In the genomic region with DNA sequence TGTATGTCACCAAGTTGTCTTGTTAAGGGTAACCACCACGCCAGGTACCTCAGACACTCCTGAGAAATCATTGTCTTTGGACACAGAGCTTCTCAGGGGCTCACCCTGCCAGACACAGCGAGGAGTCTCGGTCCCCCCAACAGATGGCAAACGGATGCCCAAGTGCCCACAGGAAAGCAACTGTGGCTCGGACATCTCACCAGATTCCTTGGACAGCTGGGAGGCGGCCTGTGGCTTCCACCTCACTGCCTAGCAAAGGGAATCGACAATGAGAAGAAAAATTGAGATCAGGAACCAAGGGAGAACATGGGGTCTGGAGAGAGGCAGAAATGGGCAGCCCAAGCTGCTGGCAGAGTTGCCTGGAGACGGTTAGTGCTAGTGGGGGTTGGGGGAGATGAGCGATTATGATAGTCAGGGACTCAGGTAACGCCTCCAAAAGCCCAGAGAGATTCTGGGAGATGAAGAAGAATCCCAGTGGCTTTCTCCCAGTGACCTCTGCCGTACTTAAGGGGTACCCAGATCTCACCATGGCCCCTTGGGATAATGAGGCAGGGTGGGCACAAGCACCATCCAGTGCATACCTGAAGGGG, we compare ENCODE assay signal across 33 mouse cellular contexts. TPM values are rescaled to one million over a fixed set of nuclear protein-coding genes. Genes with fewer than 3 reads are reported as not detected.
DNase-seq lines count a peak whose midpoint lies in the region; ATAC-seq lines count a peak whose summit lies in the region.
"Had no signal": no experiment of that assay in that cellular context is flagged by ENCODE, and none has a peak within 500 bp of the region (broad histone marks: within the 10 kb centered on the region; RNA-seq: fewer than 3 reads in every experiment).

No protein-coding gene starts in this region.

- peak overlapping the region; percentile 81 for H3K27ac ChIP-seq in liver, embryonic 16.5 days (ENCODE audit: low read length)
- H3K27ac ChIP-seq: embryonic facial prominence, embryonic 13.5 days; forebrain, embryonic 10.5 days; forebrain, embryonic 15.5 days; hindbrain, embryonic 14.5 days; kidney, embryonic 15.5 days; midbrain, embryonic 13.5 days; neural tube, embryonic 15.5 days had no signal

- ATAC-seq in liver, embryonic 16.5 days (ENCODE audit: low read depth) = no peak
- no peak for ATAC-seq in cerebellum, adult (ENCODE audit: insufficient number of reproducible peaks, low FRiP score, low TSS enrichment)
- ATAC-seq: activated CD4-positive, CD25-positive, alpha-beta regulatory T cell, adult 4 months; CD4-positive, CD25-positive, alpha-beta regulatory T cell, adult 4 months; forebrain, embryonic 15.5 days; inflammation-experienced regulatory T-cells, adult 6 months; midbrain, embryonic 13.5 days had no signal

- intact Hi-C loops in left cerebral cortex, postnatal 4 days (cut with DNase I) = no loop called here

- no peak overlapping the region for H3K4me3 ChIP-seq in liver, embryonic 16.5 days (ENCODE audit: low read depth, low read length)
- H3K4me3 ChIP-seq: embryonic facial prominence, embryonic 13.5 days; forebrain, embryonic 10.5 days; forebrain, embryonic 15.5 days; heart, embryonic 12.5 days; kidney, embryonic 15.5 days; midbrain, embryonic 13.5 days; neural tube, embryonic 15.5 days had no signal

- H3K27me3 ChIP-seq in liver, embryonic 16.5 days (ENCODE audit: control insufficient read depth, insufficient read depth, low read depth, low read length) = no peaks in the 10 kb centered on the region
- H3K27me3 ChIP-seq: embryonic facial prominence, embryonic 13.5 days; forebrain, embryonic 15.5 days; heart, embryonic 12.5 days; kidney, embryonic 15.5 days; midbrain, embryonic 13.5 days; neural tube, embryonic 15.5 days had no signal

- no peaks in the 10 kb centered on the region for H3K36me3 ChIP-seq in liver, embryonic 16.5 days (ENCODE audit: control insufficient read depth, insufficient read depth)
- H3K36me3 ChIP-seq: embryonic facial prominence, embryonic 13.5 days; forebrain, embryonic 10.5 days; forebrain, embryonic 15.5 days; heart, embryonic 12.5 days; kidney, embryonic 15.5 days; midbrain, embryonic 13.5 days; neural tube, embryonic 15.5 days had no signal

- WGBS in liver, embryonic 16.5 days (ENCODE audit: insufficient replicate concordance) = 68% methylated on average over 11 of the region's 11 CpGs

- H3K4me1 ChIP-seq in liver, embryonic 16.5 days (ENCODE audit: control insufficient read depth, low read depth, low read length) = peaks cover 76% of the 10 kb centered on the region
- H3K4me1 ChIP-seq: embryonic facial prominence, embryonic 13.5 days; forebrain, embryonic 15.5 days; midbrain, embryonic 13.5 days; neural tube, embryonic 15.5 days had no signal

- H3K4me2 ChIP-seq in liver, embryonic 16.5 days (ENCODE audit: low read depth, low read length) = no peak overlapping the region
- H3K4me2 ChIP-seq: embryonic facial prominence, embryonic 13.5 days; forebrain, embryonic 15.5 days; heart, embryonic 12.5 days; hindbrain, embryonic 14.5 days; kidney, embryonic 15.5 days; lung, embryonic 14.5 days; midbrain, embryonic 13.5 days; neural tube, embryonic 15.5 days had no signal

- no peaks in the 10 kb centered on the region for H3K9me3 ChIP-seq in liver, embryonic 16.5 days (replicated peaks; ENCODE audit: control insufficient read depth, low read length)
- H3K9me3 ChIP-seq: embryonic facial prominence, embryonic 13.5 days; forebrain, embryonic 10.5 days; forebrain, embryonic 15.5 days; heart, embryonic 12.5 days; kidney, embryonic 15.5 days; midbrain, embryonic 13.5 days; neural tube, embryonic 15.5 days had no signal

- H3K9ac ChIP-seq in liver, embryonic 16.5 days (ENCODE audit: low read depth, low read length) = peak overlapping the region; percentile 6
- H3K9ac ChIP-seq: embryonic facial prominence, embryonic 13.5 days; forebrain, embryonic 15.5 days; heart, embryonic 12.5 days; hindbrain, embryonic 14.5 days; kidney, embryonic 15.5 days; lung, embryonic 14.5 days; midbrain, embryonic 13.5 days; neural tube, embryonic 15.5 days had no signal

- peak; percentile 72 for DNase-seq in left cerebral cortex, postnatal 4 days
- no peak for DNase-seq in left cerebral cortex, adult 11 months (ENCODE audit: low spot score)
- peak; percentile 9 for DNase-seq in retina, embryonic 14.5 days (ENCODE audit: low spot score)
- DNase-seq in retina, postnatal 1 day = no peak
- no peak for DNase-seq in right cerebral cortex, postnatal 25 days
- DNase-seq: adrenal gland, adult 8-10 months; cerebellum, adult 8-10 months; embryo, embryonic 11 days; gastrocnemius, postnatal 25 days; heart, adult 11 months; heart, postnatal 4 days; kidney, adult 18-20 months; kidney, postnatal 25 days; lung, embryonic 14.5 days; lung, postnatal 36 days; right cerebral cortex, adult 18-20 months; right cerebral cortex, postnatal 4 days; thymus, postnatal 4 days had no signal

RNA-seq across cellular contexts. Expression of gene Pofut2, which starts 36.0 kb away (rescaled TPM):
- total RNA-seq in left cerebral cortex, postnatal 4 days (2021) = 10 to 100 TPM; 27.7 to 31.9 TPM
- 24.9 and 25.2 TPM in 2 replicates for polyA plus RNA-seq in liver, embryonic 16.5 days (2015; fragmentation: Nextera tagmentation; extraction: Ambion mirVana)

RNA-seq across cellular contexts. Expression of gene Col18a1, which starts 56.7 kb away (rescaled TPM):
- total RNA-seq in left cerebral cortex, postnatal 4 days (2021) = 10 to 100 TPM; 18.4 to 21.4 TPM
- 87.9 and 104 TPM in 2 replicates for polyA plus RNA-seq in liver, embryonic 16.5 days (2015; fragmentation: Nextera tagmentation; extraction: Ambion mirVana)
- total RNA-seq: megakaryocyte-erythroid progenitor cell, adult 5-6 weeks; monocyte, adult 5-6 weeks had no signal

Comparison
In these comparisons a context has a peak if more than half of its experiments do, and no peak if none do; other contexts are left out.
1. DNase-seq: peak in left cerebral cortex, postnatal 4 days (single experiment) and retina, embryonic 14.5 days (single experiment); none in left cerebral cortex, adult 11 months (single experiment), retina, postnatal 1 day (single experiment) and right cerebral cortex, postnatal 25 days (single experiment).